Mouse (Mus musculus): ENCODE measurements around the gene Misp.

Gene Misp

GRCm38 (mm10) chr10:79824413-79824812 is 3.6 kb downstream of the Misp start:
- DNase-seq = no peak

GRCm38 (mm10) chr10:79831583-79831982 is 10.8 kb downstream of the Misp start:
- DNase-seq = no peak

DNA sequence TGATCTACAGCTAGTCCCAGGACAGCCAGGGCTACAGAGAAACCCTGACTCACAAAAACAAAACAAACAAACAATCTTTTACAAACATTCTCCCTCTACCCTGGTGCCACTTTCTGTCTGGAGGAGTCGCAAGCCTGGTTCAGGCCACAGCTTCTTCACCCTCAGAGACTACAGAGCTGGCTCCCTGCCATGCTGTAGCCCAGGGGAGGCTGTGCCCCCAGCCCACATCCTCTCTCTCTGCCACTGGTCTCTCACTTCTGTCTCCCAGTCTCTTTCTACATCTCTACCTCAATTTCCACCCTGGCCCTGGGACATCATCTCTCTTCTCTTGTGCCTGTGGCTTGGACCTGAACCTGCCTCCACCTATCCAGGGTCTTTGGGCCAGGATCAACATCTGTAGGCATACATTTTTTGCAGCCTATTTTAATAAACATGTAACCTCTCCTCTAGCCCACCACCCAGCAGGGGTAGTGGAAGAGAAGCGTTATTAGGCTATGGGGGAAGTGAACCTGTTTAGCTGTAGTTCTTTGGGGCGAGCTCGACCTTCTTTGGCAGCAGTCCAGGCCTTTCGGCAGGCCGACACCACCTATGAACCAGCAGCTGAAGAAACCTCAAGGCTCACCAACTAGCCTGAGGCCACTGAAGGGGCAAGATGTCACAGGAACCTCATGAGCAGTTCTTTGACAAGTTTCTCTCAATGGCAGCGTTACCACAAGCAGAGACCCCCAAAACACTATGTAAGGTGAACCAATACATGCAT is 11.4 kb downstream of the Misp start:
- peak; percentile 36 to 58 for DNase-seq

GRCm38 (mm10) chr10:79832786-79833181 is 12.0 kb downstream of the Misp start:
- no peak for DNase-seq

- DNase-seq = peak; percentile 82
Measured at GRCm38 (mm10) chr10:79834769-79835398, 14.1 kb downstream of the Misp start.

DNA sequence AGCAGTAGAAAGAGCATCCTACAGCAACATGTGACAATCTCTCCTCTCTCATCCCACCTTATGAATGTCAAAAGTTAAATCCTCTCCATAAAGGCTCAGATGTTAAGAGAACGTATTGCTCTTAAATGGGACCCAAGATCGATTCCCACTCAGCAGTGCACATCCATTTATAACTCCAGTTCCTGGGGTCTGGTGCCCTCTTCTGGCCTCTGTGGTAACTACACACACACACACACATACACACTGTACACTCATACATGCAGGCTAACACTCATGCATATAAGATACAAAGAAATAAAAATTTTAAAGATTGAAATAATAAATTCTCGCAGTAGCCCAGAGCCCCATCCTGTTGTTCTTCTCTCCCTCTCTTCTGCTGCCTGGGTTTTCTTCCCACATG is 16.1 kb downstream of the Misp start:
- DNase-seq = no peak

DNA sequence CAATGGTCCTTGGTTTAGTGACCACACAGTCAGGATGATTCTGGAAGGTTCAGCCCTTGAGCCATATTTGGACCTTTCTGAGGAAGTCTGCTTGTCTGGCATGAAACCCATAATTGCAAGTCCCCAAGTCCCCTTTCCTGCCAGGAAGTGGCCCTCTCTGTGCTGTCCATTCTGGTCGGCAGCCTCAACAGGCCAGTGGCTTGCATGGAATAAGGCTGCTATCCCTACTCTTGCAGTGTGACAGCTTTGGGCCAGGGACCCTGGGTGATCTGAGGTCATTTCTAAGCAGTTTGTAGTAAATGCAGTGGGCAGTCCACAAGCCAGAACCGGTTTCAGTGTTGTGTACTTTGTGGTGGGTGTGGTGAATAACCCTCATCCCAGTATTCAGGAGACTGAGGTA is 17.4 kb downstream of the Misp start:
- no peak for DNase-seq

- no peak for DNase-seq
Measured at GRCm38 (mm10) chr10:79840091-79840490, 19.3 kb downstream of the Misp start.

DNA sequence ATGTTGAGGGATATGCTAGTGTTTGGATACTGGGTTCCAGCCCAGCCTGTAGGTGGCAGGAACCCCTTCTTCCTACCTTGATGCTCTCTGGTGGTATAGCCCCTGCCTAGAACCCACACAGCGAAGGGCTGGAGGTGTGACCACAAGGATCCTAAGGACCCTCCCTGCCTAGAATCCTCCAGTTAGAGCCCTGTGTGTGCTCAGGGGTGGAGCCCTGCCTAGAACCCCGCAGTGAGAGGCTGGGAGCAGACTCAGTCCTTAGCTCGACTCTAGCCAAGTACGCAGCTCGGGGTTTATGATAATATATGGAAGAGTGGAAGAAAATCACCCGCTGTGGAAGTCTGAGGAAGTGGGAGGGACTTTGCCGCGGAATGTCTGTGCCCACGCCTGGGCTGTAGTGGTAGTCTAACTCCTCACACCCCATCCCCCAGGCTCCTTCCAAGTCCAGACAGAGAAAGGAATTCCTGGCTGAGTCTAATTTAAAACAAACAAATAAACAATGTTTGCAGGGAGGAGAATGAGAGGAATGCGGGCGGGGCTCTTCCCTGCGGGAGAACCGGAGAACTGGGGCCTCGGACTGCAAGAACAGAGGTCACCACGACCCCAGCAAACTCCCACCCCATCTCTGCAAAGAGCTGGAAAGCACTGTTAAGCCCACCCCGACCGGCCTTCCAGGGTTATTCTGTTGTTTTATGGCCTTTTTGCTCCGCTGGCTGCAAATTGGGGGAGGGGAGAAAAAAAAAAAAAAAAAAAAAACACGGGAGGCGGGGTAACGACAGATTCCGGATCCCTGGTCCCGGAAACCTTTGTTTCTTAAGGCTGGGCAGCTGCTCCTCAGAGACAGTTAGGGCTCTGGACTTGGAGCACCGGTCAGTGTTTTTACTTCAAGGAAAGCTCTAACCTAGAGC is 20.1 kb downstream of the Misp start:
- DNase-seq = peak in 1 of 2 experiments; percentile 58

DNA sequence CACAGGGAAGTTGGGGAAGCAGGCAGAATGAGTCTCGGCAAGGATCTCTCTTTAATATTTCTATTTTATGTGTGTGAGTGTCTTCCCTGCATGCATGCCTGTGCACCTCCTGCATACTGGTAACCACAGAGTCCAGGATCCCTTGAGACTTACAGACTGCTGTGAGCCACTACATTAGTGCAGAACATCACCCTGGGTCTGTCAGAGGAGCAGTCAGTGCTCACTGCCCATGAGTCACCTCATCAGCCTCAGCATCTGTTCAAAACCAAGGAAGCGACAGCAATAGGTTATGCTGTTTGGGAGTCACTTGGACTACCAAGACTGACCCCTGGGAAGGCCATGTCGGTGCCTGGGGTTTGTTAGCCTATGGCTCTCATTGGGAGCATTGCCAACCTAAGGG is 21.5 kb downstream of the Misp start:
- no peak for DNase-seq

GRCm38 (mm10) chr10:79843476-79843875 is 22.7 kb downstream of the Misp start:
- no peak for DNase-seq

DNA sequence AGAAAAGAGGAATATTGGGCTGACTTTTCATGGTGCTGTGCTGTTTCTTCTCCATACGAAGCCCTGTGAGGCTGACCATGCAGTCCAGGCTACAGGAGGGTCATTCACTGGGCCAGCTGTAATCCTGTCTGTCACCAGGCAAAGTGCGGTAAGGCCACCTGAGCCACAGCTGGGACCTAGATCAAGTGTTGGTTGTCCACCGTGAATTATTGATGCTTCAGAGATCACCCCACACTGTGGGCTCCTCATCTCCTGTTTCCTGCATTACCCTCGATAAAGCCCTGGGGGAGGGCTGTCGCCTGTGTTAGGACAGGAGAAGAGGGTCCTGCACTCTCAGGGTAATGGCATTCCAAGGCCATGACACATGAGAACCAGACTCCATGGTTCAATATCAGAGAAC is 25.8 kb downstream of the Misp start:
- DNase-seq = no peak

DNA sequence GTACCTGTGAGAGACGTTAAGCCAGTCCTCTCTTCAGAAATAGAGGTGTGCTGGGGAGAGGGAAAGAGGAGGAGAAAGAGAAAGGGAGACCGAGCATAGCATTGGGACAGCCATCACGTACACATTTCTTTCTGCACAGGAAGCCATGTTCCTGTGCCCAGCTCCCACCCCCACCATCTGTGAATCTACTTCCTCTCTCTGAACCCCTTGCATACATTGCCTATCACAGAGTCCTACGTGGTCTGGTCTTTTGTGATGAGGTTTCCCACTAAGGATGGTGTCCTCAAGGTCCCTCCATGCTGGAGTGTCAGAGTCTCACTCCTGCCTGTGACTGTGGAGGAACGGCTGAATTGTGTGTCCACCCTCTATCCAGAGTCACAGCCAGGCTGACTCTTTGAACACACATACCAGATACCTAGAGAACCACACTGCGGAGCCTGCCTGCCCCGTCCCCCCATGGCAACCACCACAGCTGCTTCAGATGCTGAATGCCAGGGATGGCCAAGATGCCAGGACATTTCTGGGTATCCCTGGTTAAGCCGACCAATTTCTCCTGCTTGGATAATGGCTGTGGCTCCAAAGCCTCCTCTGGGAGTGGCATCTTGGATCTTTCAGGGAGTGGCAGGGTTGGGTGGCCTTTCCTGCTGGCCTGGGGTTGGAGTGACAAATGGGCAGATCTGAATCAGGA is 29.3 kb downstream of the Misp start:
- DNase-seq = peak; percentile 52 to 62

GRCm38 (mm10) chr10:79851653-79852052 is 30.9 kb downstream of the Misp start:
- no peak for DNase-seq

- peak in 1 of 2 experiments; percentile 46 for DNase-seq
Measured at GRCm38 (mm10) chr10:79852107-79852789, 31.5 kb downstream of the Misp start.

DNA sequence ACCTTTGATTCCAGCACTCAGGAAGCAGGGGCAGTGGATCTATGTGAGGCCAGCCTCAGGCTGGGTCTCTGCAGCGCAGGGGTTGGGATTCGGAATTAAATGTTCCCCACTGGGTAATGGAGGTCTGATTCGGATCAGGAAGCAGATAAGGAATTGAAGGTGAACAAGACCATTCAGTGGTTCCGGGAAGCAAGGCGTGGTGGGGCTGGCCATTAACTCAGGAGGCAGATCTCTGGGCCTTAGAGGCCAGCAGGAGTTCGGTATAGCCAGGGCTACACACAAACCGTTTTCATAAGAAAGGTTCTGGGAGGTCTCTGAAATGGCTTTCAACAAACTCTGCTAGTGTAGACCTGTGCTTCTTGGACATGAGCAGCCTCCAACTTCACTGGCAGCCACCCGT is 32.0 kb downstream of the Misp start:
- DNase-seq = peak in 1 of 2 experiments; percentile 25

DNA sequence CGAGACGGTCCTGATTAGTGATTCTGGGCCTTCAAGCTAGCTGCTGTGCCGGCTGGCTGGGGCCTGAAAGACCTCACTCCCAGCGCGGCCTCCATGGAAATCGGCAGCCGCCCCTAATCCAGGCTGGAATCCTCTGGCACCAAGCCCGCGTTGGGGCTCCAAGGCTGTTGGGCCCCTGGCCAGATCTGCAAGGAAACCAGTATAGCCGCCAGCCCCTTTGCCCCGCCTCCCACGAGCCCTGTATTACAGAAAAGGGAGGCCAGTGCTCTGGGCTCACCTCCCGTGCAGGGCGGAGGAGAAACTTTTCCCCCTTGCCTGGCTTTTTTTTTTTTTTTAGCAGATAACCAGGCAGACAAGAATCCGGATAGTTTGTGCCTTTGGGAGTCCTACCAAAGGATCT is 32.6 kb downstream of the Misp start:
- peak; percentile 62 to 77 for DNase-seq

GRCm38 (mm10) chr10:79853860-79854795 is 33.3 kb downstream of the Misp start, which contains the start of gene Ptbp1:
Gene Ptbp1 (plus strand): TSS chr10:79854427.
- peak; percentile 99 for DNase-seq

GRCm38 (mm10) chr10:79854801-79855541 is 34.2 kb downstream of the Misp start:
- peak; percentile 83 to 88 for DNase-seq

DNA sequence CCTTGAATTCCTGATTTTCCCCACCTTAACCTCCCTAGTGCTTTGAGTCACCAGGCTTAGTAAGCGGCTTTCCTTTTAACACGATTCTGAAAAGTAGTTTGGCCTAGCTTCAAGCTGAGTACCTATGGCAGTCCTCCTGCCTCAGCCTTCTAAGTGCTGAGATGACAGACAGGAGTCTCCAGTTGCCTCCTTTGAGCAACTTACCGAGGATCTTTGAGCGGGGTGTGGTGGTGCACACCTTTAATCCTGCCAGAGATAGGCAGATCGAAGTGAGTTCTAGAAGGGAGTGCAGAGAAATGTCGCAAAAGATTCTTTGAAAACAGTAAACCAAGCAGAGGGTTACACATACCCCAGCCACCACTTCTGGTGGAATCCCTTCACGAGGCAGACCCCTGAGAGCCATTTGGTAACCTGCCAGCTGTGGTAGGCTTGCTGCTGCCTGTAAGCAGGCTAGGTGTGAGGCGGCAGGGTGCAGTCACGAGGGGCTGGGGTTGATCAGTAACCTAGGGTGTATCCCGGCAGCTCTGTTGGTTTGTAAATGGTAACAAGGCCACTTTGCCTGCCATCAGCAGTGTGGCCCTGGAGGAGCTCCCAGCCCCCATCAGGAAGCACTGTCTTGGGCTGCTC is 34.9 kb downstream of the Misp start:
- peak in 1 of 2 experiments; percentile 49 for DNase-seq

All from thymus, postnatal 36 days (tissue).